Mouse (Mus musculus): ENCODE results near the gene Vkorc1l1. TPM values are rescaled to one million over a fixed set of nuclear protein-coding genes. Genes with fewer than 3 reads are reported as not detected.
"Not testable (repeated sequence)": the region's sequence is repeated elsewhere in the genome, so short reads cannot be mapped to it uniquely, and the experiment has no call there.

Vkorc1l1 gene
- polyA plus RNA-seq, 1 experiment from 2014 or later, result 40.9 TPM

DNA sequence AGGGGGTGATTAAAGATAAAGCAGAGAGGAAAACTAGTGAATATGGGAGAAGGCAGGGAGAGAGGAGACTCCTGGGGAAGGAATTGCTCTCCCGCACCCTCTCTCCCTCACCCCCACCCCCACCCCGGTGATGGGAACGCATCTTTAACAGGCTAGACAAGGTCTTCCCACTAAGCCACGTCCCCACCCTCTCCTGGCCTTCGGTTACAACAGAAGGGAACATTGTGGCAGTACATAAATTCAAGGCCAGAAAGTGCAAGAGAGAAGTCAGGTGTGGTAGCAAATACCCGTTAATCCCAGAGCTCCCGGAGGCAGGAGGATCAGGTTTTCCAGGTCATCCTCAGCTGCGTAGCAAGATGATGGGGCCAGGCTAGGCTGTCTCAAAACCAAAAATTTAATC lies 22.4 kb upstream of the Vkorc1l1 start:
- no peak overlapping the region for H3K4me3 ChIP-seq
- H3K36me3 ChIP-seq, result no peaks in the 10 kb centered on the region
- no peak overlapping the region for H3K4me2 ChIP-seq (replicated peaks)
- H3K4me1 ChIP-seq, result no peaks in the 10 kb centered on the region
- no peak for ATAC-seq (ENCODE audit: low FRiP score)
- no peak overlapping the region for H3K27ac ChIP-seq
- no peaks in the 10 kb centered on the region for H3K27me3 ChIP-seq
- no peaks in the 10 kb centered on the region for H3K9me3 ChIP-seq (replicated peaks)
- no peak overlapping the region for H3K9ac ChIP-seq
- WGBS, result 72% methylated on average over 8 of the region's 8 CpGs

GRCm38 (mm10) chr5:129921972-129922371 lies 19.8 kb upstream of the Vkorc1l1 start:
- Histone ChIP-seq H3K4me1 (no peaks in the 10 kb centered on the region), H3K4me3 (no peak overlapping the region), H3K9ac (no peak overlapping the region), H3K27me3 (no peaks in the 10 kb centered on the region), H3K9me3 (replicated peaks) (no peaks in the 10 kb centered on the region), H3K27ac (no peak overlapping the region), H3K4me2 (replicated peaks) (no peak overlapping the region), H3K36me3 (no peaks in the 10 kb centered on the region)
- no peak for ATAC-seq (ENCODE audit: low FRiP score)
- 95% methylated on average over 4 of the region's 4 CpGs for WGBS

GRCm38 (mm10) chr5:129924820-129925452 lies 16.8 kb upstream of the Vkorc1l1 start:
- H3K4me1 ChIP-seq, result no peaks in the 10 kb centered on the region; the same call in 1 of the 2 replicates
- H3K27me3 ChIP-seq, result no peaks in the 10 kb centered on the region
- H3K9ac ChIP-seq, result no peak overlapping the region
- H3K9me3 ChIP-seq (replicated peaks), result no peaks in the 10 kb centered on the region
- H3K36me3 ChIP-seq, result no peaks in the 10 kb centered on the region
- no peak for ATAC-seq (ENCODE audit: low FRiP score)
- H3K4me2 ChIP-seq (replicated peaks), result no peak overlapping the region
- H3K27ac ChIP-seq, result no peak overlapping the region
- no peak overlapping the region for H3K4me3 ChIP-seq
- 91% methylated on average over 8 of the region's 8 CpGs for WGBS

DNA sequence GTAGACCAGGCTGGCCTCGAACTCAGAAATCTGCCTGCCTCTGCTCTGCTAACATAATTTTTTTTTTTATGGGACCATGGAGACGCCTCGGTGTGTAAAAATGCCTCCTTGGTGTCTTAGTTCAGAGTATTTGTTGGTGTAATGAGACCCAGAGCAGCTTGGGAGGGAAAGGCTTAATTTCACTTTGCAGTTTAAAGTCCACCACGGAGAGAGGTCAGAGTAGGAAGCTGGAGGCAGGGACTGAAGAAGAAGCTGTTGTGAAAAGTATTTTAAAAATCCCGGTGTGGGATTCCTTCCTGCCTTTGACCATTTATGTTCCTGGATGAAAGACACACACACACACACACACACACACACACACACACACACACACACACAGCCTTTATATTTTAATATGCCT lies 15.8 kb upstream of the Vkorc1l1 start:
- Histone ChIP-seq H3K4me1 (no peaks in the 10 kb centered on the region; the same call in 1 of the 2 replicates), H3K9ac (no peak overlapping the region), H3K27me3 (no peaks in the 10 kb centered on the region), H3K27ac (no peak overlapping the region), H3K9me3 (replicated peaks) (no peaks in the 10 kb centered on the region), H3K4me3 (no peak overlapping the region), H3K4me2 (replicated peaks) (no peak overlapping the region), H3K36me3 (no peaks in the 10 kb centered on the region)
- 77% methylated on average over 5 of the region's 5 CpGs for WGBS
- no peak for ATAC-seq (ENCODE audit: low FRiP score)

GRCm38 (mm10) chr5:129929924-129930855 lies 11.6 kb upstream of the Vkorc1l1 start:
- Histone ChIP-seq H3K4me1 (no peaks in the 10 kb centered on the region; the same call in 1 of the 2 replicates), H3K4me3 (no peak overlapping the region), H3K4me2 (replicated peaks) (no peak overlapping the region), H3K9ac (no peak overlapping the region), H3K27ac (no peak overlapping the region), H3K9me3 (replicated peaks) (no peaks in the 10 kb centered on the region), H3K27me3 (no peaks in the 10 kb centered on the region), H3K36me3 (no peaks in the 10 kb centered on the region)
- no peak for ATAC-seq (ENCODE audit: low FRiP score)
- WGBS, result 56% methylated on average over 9 of the region's 9 CpGs

DNA sequence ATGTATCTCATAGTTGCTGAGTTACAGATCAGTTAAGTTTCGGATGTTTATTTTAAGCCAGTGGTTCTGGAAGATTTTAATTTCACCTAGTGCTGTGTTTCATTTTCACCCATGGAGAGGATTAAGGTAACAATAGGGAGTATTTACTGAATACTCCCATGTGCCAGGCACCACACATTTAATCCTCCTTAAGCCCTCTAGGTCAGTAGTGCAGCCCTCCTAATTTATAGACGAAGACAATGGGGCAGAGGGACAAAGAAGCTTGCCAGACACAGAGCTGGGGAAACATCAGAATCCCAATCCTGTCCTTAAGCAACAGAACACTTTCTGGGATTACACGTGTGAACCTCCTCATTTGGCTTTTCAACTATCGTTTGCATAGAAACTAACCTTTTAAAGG lies 4.8 kb upstream of the Vkorc1l1 start:
- H3K9me3 ChIP-seq (replicated peaks), result no peaks in the 10 kb centered on the region
- no peak for ATAC-seq (ENCODE audit: low FRiP score)
- no peaks in the 10 kb centered on the region for H3K4me1 ChIP-seq
- no peak overlapping the region for H3K4me3 ChIP-seq
- WGBS, result 52% methylated on average over 4 of the region's 4 CpGs
- no peak overlapping the region for H3K9ac ChIP-seq
- H3K27me3 ChIP-seq, result no peaks in the 10 kb centered on the region
- no peaks in the 10 kb centered on the region for H3K36me3 ChIP-seq
- H3K27ac ChIP-seq, result no peak overlapping the region
- no peak overlapping the region for H3K4me2 ChIP-seq (replicated peaks)

- Histone ChIP-seq H3K4me3 (no peak overlapping the region), H3K4me2 (replicated peaks) (no peak overlapping the region), H3K27ac (no peak overlapping the region), H3K36me3 (0 out of 2 replicates have a peak, but pooled peaks cover 4% of the 10 kb centered on the region), H3K4me1 (peaks cover 6% of the 10 kb centered on the region; the same call in 1 of the 2 replicates), H3K9me3 (replicated peaks) (no peaks in the 10 kb centered on the region), H3K27me3 (no peaks in the 10 kb centered on the region), H3K9ac (no peak overlapping the region)
- 64% methylated on average over 2 of the region's 2 CpGs for WGBS
- no peak for ATAC-seq (ENCODE audit: low FRiP score)
These were observed 1.5 kb upstream of the Vkorc1l1 start for GRCm38 (mm10) chr5:129940281-129940680.

- WGBS, result 9% methylated on average over 9 of the region's 9 CpGs
- Histone ChIP-seq H3K4me3 (peak overlapping the region; percentile 90), H3K27ac (peak overlapping the region; percentile 64), H3K4me2 (replicated peaks) (peak overlapping the region; percentile 50), H3K4me1 (peaks cover 6% of the 10 kb centered on the region; the same call in 1 of the 2 replicates), H3K9ac (peak overlapping the region; percentile 27; the same call in 1 of the 2 replicates), H3K9me3 (replicated peaks) (no peaks in the 10 kb centered on the region), H3K27me3 (no peaks in the 10 kb centered on the region), H3K36me3 (peaks cover 8% of the 10 kb centered on the region; the same call in 1 of the 2 replicates)
- ATAC-seq (ENCODE audit: low FRiP score), result no peak
These were observed 855 bp upstream of the Vkorc1l1 start for GRCm38 (mm10) chr5:129940736-129941494.

GRCm38 (mm10) chr5:129942073-129942939 lies 536 bp downstream of the Vkorc1l1 start:
- peak overlapping the region; percentile 79 for H3K27ac ChIP-seq
- H3K27me3 ChIP-seq; H3K4me1 ChIP-seq; H3K36me3 ChIP-seq; H3K9me3 ChIP-seq (replicated peaks): not testable (repeated sequence)
- peak overlapping the region; percentile 90 for H3K4me3 ChIP-seq
- WGBS, result under 1% methylated on average over 49 of the region's 82 CpGs
- H3K4me2 ChIP-seq (replicated peaks), result peak overlapping the region; percentile 74
- peak overlapping the region; percentile 90 for H3K9ac ChIP-seq
- ATAC-seq (ENCODE audit: low FRiP score), result peak; percentile 68

- Histone ChIP-seq H3K27ac (no peak overlapping the region), H3K27me3 (no peaks in the 10 kb centered on the region), H3K4me1 (peaks cover 6% of the 10 kb centered on the region; the same call in 1 of the 2 replicates), H3K36me3 (peaks cover 8% of the 10 kb centered on the region; the same call in 1 of the 2 replicates), H3K9me3 (replicated peaks) (no peaks in the 10 kb centered on the region), H3K4me3 (no peak overlapping the region), H3K9ac (no peak overlapping the region), H3K4me2 (replicated peaks) (no peak overlapping the region)
- 92% methylated on average over 1 of the region's 1 CpGs for WGBS
- no peak for ATAC-seq (ENCODE audit: low FRiP score)
These were observed 1.6 kb downstream of the Vkorc1l1 start for GRCm38 (mm10) chr5:129943402-129943801.

DNA sequence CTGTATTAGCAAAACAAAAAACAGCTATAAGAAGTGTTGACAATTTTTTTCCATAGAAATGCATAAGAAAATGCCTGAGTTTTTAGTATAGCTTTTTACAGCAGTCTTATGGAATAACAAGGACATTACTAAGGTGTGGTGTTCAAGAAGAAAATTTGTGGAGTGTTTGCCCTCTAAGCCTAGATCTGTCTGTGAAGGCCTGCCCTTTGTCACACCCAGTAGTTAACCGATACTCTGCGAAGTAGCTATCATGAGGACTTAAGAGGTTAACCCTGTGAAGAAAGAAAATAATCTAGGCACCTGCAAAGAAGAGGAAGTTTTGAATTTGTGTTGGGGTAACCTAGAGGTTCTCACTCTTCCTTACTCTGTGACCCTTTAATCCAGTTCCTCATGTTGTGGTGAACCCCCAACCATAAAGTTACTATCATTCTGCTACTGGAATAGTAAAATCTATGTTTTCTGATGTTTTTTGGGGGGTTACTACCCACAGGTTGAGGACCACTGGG lies 5.8 kb downstream of the Vkorc1l1 start:
- Histone ChIP-seq H3K36me3 (peaks cover 8% of the 10 kb centered on the region; the same call in 1 of the 2 replicates), H3K4me3 (no peak overlapping the region), H3K27ac (no peak overlapping the region), H3K4me1 (peaks cover 6% of the 10 kb centered on the region; the same call in 1 of the 2 replicates), H3K27me3 (no peaks in the 10 kb centered on the region), H3K4me2 (replicated peaks) (no peak overlapping the region), H3K9ac (no peak overlapping the region), H3K9me3 (replicated peaks) (no peaks in the 10 kb centered on the region)
- WGBS, result 97% methylated on average over 2 of the region's 2 CpGs
- ATAC-seq (ENCODE audit: low FRiP score), result no peak

All from hindbrain, embryonic 12.5 days (tissue).